Mouse (Mus musculus): ENCODE measurements around the gene Gapdh.

Gapdh gene

DNA sequence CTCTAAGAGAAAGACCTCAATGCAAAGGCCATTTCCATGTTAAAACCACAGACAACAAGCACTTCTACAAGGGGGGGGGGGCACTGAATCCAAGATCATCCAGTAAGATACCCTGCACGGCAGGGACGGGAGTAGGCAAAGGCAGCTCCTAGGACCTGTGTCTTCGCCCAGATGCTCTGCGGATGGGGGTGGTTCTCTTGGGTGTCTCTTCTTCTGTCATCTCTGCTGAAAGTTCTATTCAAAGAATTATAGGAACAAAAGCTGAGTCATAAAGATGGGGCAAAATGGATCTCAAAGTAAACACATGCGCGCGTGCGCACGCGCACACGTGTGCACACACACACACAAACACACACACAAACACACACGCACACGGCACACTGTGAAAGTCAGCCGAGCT is 1.8 kb upstream of the Gapdh start:
- no peak for DNase-seq (ENCODE audit: low read depth)

DNA sequence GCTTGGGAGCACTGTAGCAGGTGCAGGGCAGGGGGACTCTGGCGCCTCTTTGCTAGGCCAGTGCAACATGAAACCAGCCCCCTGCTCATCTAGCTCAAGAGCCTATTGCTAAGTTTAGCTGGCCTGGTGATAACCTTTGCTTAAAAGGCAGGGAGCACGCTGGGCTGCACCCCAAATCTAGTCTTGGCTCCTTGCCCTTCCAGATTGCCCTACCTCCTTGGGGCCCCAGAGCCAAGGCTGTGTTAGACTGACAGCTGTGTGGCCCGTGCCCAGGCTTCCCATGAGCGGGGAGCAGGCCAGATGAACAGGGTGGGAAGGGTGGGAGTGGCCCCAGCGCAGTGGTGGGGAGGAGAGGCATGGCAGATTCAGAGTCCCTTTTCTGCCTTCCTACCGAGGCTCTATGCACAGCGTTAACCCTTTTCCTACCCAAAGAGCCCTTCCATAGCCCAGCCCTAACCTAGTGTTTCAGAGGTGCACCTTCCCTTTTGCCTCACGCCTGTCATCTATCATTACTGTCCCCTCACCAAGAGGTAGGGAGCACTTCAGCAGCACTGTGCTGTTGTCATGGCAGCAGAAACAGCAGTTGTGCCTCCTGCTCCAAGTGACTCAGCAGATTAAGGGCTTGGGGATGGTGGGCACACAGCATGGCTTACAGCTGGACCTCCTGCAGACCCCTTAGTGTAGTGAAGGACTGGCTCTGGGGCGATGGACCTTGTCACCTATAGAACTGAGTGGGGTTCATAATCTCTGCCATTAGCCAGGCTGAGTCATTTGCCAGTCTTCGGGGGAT is 789 bp upstream of the Gapdh start:
- peak; percentile 62 for DNase-seq (ENCODE audit: low read depth)

DNA sequence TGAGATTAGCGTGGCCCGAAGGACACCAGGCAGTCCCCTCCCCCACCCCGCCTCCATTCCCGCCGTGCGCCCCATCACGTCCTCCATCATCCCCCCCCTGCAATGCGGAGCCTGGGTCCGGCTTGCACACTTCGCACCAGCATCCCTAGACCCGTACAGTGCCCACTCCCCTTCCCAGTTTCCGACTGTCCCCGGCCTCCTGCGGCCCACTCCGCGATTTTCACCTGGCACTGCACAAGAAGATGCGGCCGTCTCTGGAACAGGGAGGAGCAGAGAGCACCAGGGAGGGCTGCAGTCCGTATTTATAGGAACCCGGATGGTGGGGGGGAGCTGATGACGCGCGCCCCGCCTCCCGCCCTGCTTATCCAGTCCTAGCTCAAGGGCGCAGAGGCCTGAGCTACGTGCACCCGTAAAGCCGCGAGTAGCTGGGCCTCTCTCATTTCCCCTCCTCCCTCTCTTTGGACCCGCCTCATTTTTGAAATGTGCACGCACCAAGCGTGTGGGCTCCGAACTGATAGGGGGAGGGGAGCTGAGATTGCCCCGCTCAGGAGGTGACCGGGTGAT is 857 bp downstream of the Gapdh start:
- DNase-seq (ENCODE audit: low read depth), result peak; percentile 99

DNA sequence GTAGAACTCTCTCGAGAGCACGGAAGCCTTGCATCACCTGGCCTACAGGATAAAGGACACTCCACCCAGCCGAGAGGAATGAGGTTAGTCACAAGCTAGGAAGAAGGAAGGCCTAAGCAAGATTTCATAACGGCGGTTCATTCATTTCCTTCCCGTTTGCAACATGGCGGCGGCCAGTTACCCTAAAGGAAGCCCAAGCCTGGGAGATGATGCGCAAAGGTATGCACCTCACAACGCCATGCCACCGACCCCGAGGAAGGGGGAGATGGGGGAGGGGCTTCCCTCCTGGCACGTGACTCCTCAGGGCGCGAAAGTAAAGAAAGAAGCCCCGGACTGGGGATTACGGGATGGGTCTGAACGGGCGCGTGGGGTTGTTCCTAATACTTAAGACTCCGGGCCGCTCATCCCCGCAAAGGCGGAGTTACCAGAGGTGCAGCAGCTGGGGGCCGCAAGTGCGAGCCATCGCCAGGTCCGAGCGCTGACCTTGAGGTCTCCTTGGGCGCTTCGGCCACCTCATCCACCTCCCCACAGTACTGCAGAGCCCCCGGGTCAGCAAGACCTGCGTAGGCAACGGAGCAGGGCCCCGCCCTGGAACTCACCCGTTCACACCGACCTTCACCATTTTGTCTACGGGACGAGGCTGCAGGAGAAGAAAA is 1.5 kb downstream of the Gapdh start:
- DNase-seq (ENCODE audit: low read depth), result peak; percentile 87

DNA sequence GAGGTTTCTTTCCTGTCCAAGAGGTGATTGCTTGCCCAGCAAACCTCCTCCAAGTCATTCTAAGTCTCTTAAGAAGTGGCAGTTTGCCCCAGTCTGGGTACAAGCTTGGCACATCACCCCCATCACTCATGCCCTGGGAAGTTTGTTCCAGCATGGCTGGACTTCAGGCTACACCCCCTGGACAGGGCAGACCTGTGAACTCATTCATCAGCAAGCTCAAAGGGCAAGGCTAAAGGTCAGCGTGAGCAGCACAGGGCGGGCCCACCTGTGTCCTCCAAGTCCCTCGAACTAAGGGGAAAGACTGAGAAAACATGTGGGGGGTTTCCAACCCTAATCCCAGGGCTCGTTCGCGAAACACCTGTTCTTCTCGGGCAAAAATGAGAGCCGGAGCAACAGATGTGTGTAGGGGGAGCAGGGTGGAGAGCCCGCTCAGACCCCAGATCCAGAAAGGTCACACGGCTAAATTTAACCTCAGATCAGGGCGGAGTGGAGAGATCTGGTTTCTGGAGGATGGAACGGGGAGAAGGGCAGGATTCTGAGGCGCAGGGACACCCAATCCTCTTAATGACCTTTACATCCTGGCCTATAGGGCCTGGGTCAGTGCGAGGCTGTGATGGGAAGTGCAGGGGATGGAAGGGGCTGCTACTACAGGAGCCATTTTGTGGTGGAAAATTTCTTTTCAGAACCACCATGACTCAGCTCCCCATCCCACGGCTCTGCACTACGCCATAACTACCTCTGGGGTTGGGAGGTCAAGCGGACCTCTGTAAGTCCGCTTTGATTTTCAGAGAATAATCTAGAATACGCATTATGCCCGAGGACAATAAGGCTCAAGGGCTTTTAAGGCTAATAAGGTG is 2.2 kb downstream of the Gapdh start:
- DNase-seq (ENCODE audit: low read depth), result no peak

DNA sequence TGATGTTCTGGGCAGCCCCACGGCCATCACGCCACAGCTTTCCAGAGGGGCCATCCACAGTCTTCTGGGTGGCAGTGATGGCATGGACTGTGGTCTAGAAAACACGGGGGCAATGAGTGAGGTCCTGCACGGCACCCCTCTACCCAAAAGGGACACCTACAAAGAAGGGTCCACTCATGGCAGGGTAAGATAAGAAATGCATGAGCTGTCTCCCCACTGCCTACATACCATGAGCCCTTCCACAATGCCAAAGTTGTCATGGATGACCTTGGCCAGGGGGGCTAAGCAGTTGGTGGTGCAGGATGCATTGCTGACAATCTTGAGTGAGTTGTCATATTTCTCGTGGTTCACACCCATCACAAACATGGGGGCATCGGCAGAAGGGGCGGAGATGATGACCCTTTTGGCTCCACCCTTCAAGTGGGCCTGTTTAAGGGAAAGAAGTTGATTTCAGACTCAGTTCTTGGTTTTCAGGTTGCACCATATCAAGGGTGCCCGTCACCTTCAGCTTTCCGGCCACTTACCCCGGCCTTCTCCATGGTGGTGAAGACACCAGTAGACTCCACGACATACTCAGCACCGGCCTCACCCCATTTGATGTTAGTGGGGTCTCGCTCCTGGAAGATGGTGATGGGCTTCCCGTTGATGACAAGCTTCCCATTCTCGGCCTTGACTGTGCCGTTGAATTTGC is 3.5 kb downstream of the Gapdh start:
- DNase-seq (ENCODE audit: low read depth), result peak; percentile 36

DNA sequence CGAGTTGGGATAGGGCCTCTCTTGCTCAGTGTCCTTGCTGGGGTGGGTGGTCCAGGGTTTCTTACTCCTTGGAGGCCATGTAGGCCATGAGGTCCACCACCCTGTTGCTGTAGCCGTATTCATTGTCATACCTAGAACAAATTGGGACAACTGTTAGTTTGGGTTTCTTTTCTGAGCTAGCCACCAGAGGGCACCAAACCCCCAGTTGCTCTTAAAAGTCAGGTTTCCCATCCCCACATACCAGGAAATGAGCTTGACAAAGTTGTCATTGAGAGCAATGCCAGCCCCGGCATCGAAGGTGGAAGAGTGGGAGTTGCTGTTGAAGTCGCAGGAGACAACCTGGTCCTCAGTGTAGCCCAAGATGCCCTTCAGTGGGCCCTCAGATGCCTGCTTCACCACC is 4.3 kb downstream of the Gapdh start:
- DNase-seq (ENCODE audit: low read depth), result peak; percentile 82

DNA sequence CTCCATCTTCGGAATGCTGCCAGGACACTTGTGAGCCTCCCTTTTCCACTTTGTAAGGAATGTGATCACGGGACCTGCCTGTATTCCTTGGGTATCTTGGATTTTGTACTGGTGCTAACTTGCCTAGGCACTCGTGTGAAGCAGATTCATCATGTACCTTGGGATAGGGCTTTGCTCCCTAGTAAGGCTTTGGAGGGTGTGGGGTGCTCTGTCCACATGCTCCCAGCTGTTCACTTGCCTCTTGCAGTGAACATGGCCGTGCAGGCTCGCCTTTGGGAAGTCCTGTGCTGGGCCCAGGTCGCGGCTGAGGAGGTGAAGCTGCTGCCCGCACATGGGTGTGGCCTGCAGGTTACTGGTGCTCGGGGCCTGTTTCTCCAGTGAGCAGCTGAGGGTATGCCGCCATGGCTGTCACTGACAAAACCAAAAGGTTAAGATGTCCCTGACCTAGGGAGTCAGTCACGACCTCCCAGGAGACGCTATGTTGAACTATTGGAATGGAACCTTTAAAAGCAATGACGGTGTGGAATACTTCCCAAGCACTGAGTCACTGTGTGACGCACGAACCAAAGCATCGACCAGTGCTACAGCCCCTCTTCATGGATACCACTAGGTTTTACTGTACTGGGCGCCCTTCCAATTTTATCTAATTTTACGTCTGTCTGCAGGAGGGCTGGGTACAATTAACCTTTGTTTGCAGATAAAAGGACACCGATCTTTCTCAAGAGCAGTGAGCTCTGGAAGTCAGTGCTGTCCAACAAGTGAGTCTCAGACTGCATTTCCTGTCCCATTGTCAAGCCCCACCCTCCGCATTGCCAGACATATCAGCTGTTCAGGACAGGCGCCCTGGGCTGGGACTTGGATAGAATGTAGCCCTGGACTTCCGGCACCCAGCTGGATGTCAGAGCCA is 5.2 kb downstream of the Gapdh start:
- peak; percentile 86 for DNase-seq (ENCODE audit: low read depth)

DNA sequence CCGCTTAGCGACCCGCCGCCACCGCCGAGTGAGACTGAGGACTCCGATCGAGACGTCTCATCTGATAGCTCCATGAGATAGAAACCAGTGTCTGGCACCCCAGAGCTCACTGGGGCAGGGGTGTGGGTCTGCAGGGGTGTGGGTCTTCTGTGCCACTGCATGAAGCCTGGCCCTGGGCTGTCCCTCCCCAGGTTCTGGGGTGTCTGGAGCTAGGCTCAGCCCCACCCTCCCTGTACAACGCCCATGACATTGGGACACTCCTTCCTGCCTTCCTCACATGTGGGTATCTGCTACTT is 5.8 kb downstream of the Gapdh start:
- DNase-seq (ENCODE audit: low read depth), result peak; percentile 36

DNA sequence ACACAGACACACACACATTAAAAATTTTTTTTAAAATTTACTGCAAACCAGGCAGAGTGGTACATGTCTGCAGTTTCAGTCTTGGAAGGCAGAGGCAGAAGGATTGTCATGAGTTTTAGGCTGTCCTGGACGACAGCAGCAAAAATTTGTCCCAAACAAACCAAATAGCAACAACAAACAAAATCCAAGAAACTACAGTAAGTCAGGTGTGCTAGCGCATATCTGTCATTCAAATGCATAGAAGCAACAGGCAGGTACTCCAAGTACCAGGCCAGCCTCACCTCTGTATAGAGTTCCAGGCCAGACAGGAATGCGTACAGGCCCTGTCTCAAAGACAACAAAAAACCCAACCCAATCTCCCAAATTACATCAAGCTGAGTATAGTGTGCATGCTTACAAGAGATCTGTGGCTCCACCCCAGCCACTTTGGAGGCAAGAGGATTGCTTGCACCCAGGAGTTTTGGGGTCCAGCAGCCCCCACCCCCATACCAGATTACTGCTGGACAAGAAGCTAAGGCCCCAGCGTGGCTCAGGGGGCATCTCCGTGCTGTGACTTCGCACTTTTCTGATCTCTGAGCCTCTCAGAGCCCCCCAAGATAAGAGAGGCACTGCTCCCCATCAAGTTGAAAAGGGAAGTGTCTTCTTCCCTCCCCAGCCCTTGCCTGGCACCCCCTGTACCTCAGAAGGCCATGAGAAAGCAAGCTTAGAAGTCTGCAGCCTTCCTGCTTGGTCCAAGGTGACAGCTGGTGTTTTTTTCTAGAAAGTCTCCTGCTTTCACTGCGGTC is 6.3 kb downstream of the Gapdh start:
- peak; percentile 20 for DNase-seq (ENCODE audit: low read depth)

DNA sequence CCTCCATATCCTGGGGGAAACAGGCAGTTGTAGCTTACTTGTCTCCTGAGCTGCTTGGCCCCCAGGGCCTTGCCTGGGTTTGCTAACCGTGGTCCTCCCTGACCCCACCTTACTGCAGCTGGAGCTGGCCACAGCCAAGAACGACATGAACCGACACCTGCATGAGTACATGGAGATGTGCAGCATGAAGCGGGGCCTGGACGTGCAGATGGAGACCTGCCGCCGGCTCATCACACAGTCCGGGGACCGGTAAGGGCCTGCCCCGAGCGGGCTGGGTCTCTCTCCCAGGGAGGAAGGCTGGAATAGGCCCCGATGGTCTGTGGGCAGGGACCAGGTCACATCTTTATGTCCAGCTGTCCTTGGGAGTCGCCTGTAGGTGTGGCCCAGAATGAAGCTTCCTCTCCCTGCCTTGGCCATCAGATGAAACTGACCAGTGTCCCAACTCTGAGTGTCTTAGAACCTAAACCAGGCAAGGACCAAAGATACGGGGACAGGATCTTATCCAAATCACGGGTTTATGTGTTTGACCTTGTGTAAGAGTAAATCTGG is 7.2 kb downstream of the Gapdh start:
- no peak for DNase-seq (ENCODE audit: low read depth)

DNA sequence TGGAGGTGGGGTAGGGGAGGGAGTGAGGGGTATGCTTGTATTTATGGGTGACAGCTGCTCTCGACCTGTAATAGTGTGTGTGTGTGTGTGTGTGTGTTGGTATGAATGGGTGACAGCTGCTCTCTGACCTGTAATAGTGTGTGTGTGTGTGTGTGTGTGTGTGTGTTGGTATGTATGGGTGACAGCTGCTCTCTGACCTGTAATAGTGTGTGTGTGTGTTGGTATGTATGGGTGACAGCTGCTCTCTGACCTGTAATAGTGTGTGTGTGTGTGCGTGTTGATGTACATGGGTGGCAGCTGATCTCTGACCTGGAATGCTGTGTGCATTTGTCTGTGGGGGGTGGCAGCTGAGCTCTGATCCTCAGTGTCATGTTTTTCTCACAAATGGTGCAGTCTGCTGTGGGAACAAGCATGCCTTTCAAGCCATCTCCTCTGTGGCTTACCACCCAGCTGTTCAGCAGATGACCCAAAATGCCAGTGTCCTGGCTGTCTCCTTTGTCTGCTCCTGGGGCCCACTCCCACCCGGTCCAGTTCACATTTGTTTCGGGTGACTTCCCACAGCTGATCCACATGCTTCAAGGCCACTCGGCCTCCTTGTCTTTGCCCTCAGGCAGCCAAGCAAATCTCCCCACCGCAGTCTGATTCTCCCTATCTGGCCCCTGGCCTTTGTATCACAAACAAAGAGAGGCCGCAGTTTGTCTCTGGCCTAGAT is 9.2 kb downstream of the Gapdh start:
- no peak for DNase-seq (ENCODE audit: low read depth)

DNA sequence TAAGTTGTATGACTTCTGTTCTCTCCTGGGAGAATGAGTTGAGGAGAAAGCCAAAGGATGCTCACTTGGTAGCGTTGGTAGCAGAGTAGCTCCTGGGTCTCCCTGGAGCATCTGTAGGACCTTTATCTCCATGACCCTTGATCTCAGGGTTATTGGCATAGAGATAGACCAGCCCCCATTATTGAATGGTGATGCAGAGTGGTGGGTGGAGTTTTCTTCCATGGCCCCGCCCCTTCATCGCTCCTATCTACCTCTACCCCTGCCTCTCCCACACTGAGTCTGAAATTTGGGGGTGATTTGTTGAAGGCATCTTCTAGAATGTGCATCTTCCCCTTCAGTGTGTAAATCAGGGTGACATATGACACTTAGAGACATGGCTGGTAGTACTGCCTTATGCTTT is 9.8 kb downstream of the Gapdh start:
- DNase-seq (ENCODE audit: low read depth), result no peak

DNA sequence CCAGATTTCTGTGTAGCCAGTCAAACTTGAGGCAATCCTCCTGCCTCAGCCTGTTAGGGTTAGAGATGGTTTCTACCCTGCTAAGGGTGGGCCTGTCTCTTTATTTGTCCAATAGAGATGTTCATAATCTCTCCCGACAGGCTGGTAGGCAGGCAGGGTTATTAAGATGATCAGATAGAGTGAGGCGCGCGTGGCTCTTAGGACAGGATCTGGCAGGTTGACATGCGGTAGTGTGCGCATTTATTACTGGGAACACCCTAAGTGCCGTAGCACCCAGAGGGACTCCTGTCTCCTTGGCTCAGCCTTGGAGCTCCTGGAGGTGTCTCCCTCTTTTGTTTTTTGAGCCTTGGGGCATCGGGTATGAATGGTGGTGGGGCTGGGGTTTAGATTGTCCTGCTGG is 11.0 kb downstream of the Gapdh start:
- no peak for DNase-seq (ENCODE audit: low read depth)

DNA sequence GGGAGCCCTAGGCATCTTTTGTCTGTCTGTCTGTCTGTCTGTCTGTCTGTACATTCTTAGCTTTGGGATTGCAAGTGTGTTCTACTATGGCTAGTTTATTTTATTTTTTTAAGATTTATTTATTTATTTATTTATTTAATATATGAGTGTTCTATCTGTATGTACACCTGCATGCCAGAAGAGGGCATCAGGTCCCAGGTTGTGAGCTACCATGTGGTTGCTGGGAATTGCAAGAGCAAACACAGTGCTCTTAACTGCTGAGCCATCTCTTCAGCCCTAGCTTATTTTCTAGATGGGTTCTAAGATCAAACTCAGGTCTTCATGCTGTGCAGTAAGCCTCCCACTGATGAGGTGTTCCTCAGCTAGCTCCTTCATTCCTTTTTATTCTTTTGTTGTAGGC is 11.7 kb downstream of the Gapdh start:
- DNase-seq (ENCODE audit: low read depth), result peak; percentile 85

DNA sequence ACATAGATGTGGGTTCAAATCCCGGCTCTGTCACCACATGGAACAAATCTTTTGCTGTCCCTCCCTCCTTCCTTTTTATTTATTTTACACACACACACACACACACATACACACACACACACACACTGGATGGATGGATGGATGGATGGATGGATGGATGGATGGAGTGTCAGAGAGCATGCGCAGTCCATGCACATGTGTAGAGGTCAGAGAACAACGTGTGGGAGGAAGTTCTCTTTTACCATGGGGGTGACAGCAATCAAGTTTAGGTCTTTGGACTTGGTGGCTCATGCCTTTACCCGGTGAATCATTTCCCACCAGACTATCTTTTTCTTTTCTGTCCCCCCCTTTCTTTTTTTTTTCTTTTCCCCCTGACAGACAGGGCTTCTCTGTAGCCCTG is 12.6 kb downstream of the Gapdh start:
- peak; percentile 74 for DNase-seq (ENCODE audit: low read depth)

DNA sequence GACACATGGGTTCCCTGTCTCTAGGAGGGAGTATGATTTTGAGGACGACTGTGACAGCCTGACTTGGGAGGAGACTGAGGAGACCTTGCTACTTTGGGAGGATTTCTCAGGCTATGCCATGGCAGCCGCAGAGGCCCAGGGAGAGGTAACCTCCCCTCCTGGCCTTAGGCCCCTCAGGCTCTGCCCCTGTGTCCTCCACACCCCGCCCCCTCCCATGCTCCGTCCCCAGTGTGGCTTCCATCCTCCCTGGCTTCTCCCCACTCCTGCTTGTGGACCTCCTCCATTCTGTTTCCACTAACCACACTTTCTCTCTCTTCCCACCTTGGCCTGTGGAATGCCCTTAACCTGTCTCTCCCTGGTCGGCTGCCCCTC is 13.3 kb downstream of the Gapdh start:
- DNase-seq (ENCODE audit: low read depth), result no peak

DNA sequence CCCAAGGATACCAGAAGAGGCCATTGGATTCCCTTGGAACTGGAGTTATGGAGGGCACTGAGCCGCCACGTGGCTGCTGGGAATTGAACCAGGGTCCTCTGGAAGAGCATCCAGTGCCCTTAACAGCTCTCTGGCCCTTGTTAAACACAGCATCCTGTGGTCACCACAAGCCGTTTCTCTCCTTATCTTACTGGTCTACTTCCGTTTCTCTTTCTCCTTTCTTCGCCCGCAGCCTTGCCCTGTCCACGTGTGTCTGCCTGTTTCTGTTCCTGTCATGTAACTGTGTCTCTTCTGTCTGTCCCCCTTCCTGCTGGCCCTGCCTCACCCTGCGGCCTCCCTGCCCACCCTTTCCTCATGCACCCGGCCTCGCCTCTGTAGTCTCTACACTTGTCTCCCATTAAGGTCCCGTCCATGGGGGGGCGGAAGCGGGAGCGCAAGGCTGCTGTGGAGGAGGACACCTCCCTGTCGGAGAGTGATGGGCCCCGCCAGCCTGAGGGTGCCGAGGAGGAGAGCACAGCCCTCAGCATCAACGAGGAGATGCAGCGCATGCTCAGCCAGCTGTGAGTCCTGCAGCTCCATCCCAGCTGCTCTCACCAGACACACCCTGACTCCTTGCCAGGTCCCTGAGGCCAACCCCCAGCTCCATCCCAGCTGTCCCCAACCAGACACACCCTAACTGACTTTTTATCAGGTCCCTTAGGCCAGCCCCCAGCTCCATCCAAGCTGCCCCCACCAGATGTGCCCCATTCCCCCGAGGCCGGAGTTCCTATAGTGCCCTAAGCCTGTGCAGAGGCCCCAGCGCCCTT is 13.9 kb downstream of the Gapdh start:
- DNase-seq (ENCODE audit: low read depth), result peak; percentile 96

DNA sequence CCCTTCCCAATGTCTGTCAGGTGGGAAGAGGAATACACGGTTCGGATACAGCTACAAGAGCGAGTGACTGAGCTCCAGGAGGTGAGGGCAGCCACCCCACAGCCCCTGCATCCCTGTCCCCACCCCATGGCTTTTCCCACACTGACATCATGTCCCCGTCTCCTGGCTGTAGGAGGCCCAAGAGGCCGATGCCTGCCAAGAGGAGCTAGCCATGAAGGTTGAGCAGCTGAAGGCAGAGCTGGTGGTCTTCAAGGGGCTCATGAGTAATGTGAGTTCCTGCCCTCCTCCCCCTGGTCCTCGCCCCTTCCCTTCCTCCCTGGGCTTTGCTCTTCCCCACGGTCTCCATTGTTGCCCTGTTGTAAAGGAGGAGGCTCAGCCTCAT is 16.7 kb downstream of the Gapdh start:
- no peak for DNase-seq (ENCODE audit: low read depth)

Data from 416B (cell line).